Mouse (Mus musculus) liver, postnatal 0 days (tissue): ENCODE data around the gene Gdpd5.

Source experiments
- CTCF ChIP-seq: sonication (generic); IDR thresholded peaks from 2 replicates; pipeline ENCODE4 v1.5.1; 2016; ENCODE audit warnings: antibody characterized with exemption, low read depth
- EP300 ChIP-seq: IDR thresholded peaks from 2 replicates; pipeline ENCODE4 v1.6.1; 2016; ENCODE audit warnings: antibody characterized with exemption, low read depth, mild to moderate bottlenecking

GRCm38 (mm10) chr7:99471578-99471977, 90.4 kb downstream of the Gdpd5 start:
- peak; percentile 27; the same call in 1 of the 2 replicates for TF ChIP-seq CTCF
- no peak for TF ChIP-seq EP300
